Mouse (Mus musculus): ENCODE data around the gene Prickle2. TPM values are rescaled to one million over a fixed set of nuclear protein-coding genes. Genes with fewer than 3 reads are reported as not detected.

Gene Prickle2
- total and polyA plus RNA-seq, 3 experiments: 0.05 TPM; not detected in 2

GRCm38 (mm10) chr6:92714748-92715147, 8.8 kb upstream of the Prickle2 start:
- H3K27me3 ChIP-seq (ENCODE audit: insufficient read depth, low read length): no peaks in the 10 kb centered on the region
- H3K36me3 ChIP-seq (replicated peaks): no peaks in the 10 kb centered on the region
- peaks cover 4% of the 10 kb centered on the region; the same call in 1 of the 2 replicates for H3K9me3 ChIP-seq (replicated peaks)
- ATAC-seq (ENCODE audit: extremely low read depth, insufficient number of reproducible peaks, low FRiP score, poor library complexity, severe bottlenecking) (no peak), DNase-seq (ENCODE audit: low spot score) (no peak)
- H3K4me3 ChIP-seq (ENCODE audit: low read depth, low read length): no peak overlapping the region
- H3K4me1 ChIP-seq (ENCODE audit: insufficient read depth, low read depth, low read length): no peaks in the 10 kb centered on the region
- TF ChIP-seq POLR2AphosphoS5 (IDR thresholded peaks at IDR 0.05; ENCODE audit: insufficient replicate concordance, low read depth, low read length): no peak

GRCm38 (mm10) chr6:92708137-92708536, 2.2 kb upstream of the Prickle2 start:
- no peak for DNase-seq (ENCODE audit: low spot score)
- Histone ChIP-seq H3K36me3 (replicated peaks) (no peaks in the 10 kb centered on the region), H3K27me3 (ENCODE audit: insufficient read depth, low read length) (peaks cover 3% of the 10 kb centered on the region; the same call in 1 of the 2 replicates), H3K9me3 (replicated peaks) (peaks cover 19% of the 10 kb centered on the region), H3K4me3 (ENCODE audit: low read depth, low read length) (no peak overlapping the region), H3K4me1 (ENCODE audit: insufficient read depth, low read depth, low read length) (no peaks in the 10 kb centered on the region)
- ATAC-seq (ENCODE audit: extremely low read depth, insufficient number of reproducible peaks, low FRiP score, poor library complexity, severe bottlenecking): no peak
- TF ChIP-seq GATA1 (IDR thresholded peaks at IDR 0.05; ENCODE audit: borderline replicate concordance, low read length): no peak
- no peak for TF ChIP-seq GATA2 (IDR thresholded peaks at IDR 0.05; ENCODE audit: borderline replicate concordance, low read depth, low read length)
- TF ChIP-seq POLR2AphosphoS5 (IDR thresholded peaks at IDR 0.05; ENCODE audit: insufficient replicate concordance, low read depth, low read length): no peak
- no peak for TF ChIP-seq TAL1 (conservative IDR thresholded peaks at IDR 0.05; ENCODE audit: low read depth, low read length)
- TF ChIP-seq CTCF (IDR thresholded peaks at IDR 0.05; ENCODE audit: low read depth, low read length): no peak

- H3K9me3 ChIP-seq (replicated peaks): peaks cover 16% of the 10 kb centered on the region
- H3K4me1 ChIP-seq (ENCODE audit: insufficient read depth, low read depth, low read length): no peaks in the 10 kb centered on the region
- TF ChIP-seq GATA1 (IDR thresholded peaks at IDR 0.05; ENCODE audit: borderline replicate concordance, low read length): no peak
- no peak for TF ChIP-seq POLR2AphosphoS5 (IDR thresholded peaks at IDR 0.05; ENCODE audit: insufficient replicate concordance, low read depth, low read length)
- no peak overlapping the region; the same call in 1 of the 2 replicates for H3K4me3 ChIP-seq (ENCODE audit: low read depth, low read length)
- DNase-seq (ENCODE audit: low spot score) (no peak), ATAC-seq (ENCODE audit: extremely low read depth, insufficient number of reproducible peaks, low FRiP score, poor library complexity, severe bottlenecking) (no peak)
- no peaks in the 10 kb centered on the region for H3K36me3 ChIP-seq (replicated peaks)
- H3K27me3 ChIP-seq (ENCODE audit: insufficient read depth, low read length): peaks cover 3% of the 10 kb centered on the region; the same call in 1 of the 2 replicates
Observed at GRCm38 (mm10) chr6:92705353-92706144, 406 bp downstream of the Prickle2 start.

- TF ChIP-seq POLR2AphosphoS5 (IDR thresholded peaks at IDR 0.05; ENCODE audit: insufficient replicate concordance, low read depth, low read length): no peak
- ATAC-seq (ENCODE audit: extremely low read depth, insufficient number of reproducible peaks, low FRiP score, poor library complexity, severe bottlenecking) (no peak), DNase-seq (ENCODE audit: low spot score) (no peak)
- peaks cover 3% of the 10 kb centered on the region; the same call in 1 of the 2 replicates for H3K27me3 ChIP-seq (ENCODE audit: insufficient read depth, low read length)
- H3K9me3 ChIP-seq (replicated peaks): peaks cover 16% of the 10 kb centered on the region
- H3K36me3 ChIP-seq (replicated peaks): no peaks in the 10 kb centered on the region
- H3K4me3 ChIP-seq (ENCODE audit: low read depth, low read length): no peak overlapping the region
- H3K4me1 ChIP-seq (ENCODE audit: insufficient read depth, low read depth, low read length): no peaks in the 10 kb centered on the region
Observed at GRCm38 (mm10) chr6:92704810-92705209, 1.1 kb downstream of the Prickle2 start.

- Histone ChIP-seq H3K27me3 (ENCODE audit: insufficient read depth, low read length) (no peaks in the 10 kb centered on the region), H3K4me3 (ENCODE audit: low read depth, low read length) (no peak overlapping the region), H3K9me3 (replicated peaks) (peaks cover 2% of the 10 kb centered on the region; the same call in 1 of the 2 replicates), H3K36me3 (replicated peaks) (no peaks in the 10 kb centered on the region), H3K4me1 (ENCODE audit: insufficient read depth, low read depth, low read length) (no peaks in the 10 kb centered on the region)
- no peak for DNase-seq (ENCODE audit: low spot score)
- TF ChIP-seq TAL1 (conservative IDR thresholded peaks at IDR 0.05; ENCODE audit: low read depth, low read length) (no peak), GATA2 (IDR thresholded peaks at IDR 0.05; ENCODE audit: borderline replicate concordance, low read depth, low read length) (no peak), GATA1 (IDR thresholded peaks at IDR 0.05; ENCODE audit: borderline replicate concordance, low read length) (no peak), CTCF (IDR thresholded peaks at IDR 0.05; ENCODE audit: low read depth, low read length) (no peak), POLR2AphosphoS5 (IDR thresholded peaks at IDR 0.05; ENCODE audit: insufficient replicate concordance, low read depth, low read length) (no peak)
- ATAC-seq (ENCODE audit: extremely low read depth, insufficient number of reproducible peaks, low FRiP score, poor library complexity, severe bottlenecking): no peak
Observed at GRCm38 (mm10) chr6:92699491-92700209, 6.3 kb downstream of the Prickle2 start.

GRCm38 (mm10) chr6:92697807-92698206, 8.1 kb downstream of the Prickle2 start:
- Histone ChIP-seq H3K36me3 (replicated peaks) (no peaks in the 10 kb centered on the region), H3K4me1 (ENCODE audit: insufficient read depth, low read depth, low read length) (no peaks in the 10 kb centered on the region), H3K4me3 (ENCODE audit: low read depth, low read length) (no peak overlapping the region), H3K27me3 (ENCODE audit: insufficient read depth, low read length) (no peaks in the 10 kb centered on the region), H3K9me3 (replicated peaks) (no peaks in the 10 kb centered on the region)
- TF ChIP-seq POLR2AphosphoS5 (IDR thresholded peaks at IDR 0.05; ENCODE audit: insufficient replicate concordance, low read depth, low read length) (no peak), CTCF (IDR thresholded peaks at IDR 0.05; ENCODE audit: low read depth, low read length) (no peak), GATA2 (IDR thresholded peaks at IDR 0.05; ENCODE audit: borderline replicate concordance, low read depth, low read length) (no peak), TAL1 (conservative IDR thresholded peaks at IDR 0.05; ENCODE audit: low read depth, low read length) (no peak)
- ATAC-seq (ENCODE audit: extremely low read depth, insufficient number of reproducible peaks, low FRiP score, poor library complexity, severe bottlenecking): no peak
- DNase-seq (ENCODE audit: low spot score): no peak

Data from G1E (cell line).